Mouse (Mus musculus) forebrain, embryonic 14.5 days (tissue): ENCODE data around the gene Krt18. TPM values are rescaled to one million over a fixed set of nuclear protein-coding genes. Genes with fewer than 3 reads are reported as not detected.
"Not testable (repeated sequence)": the region's sequence is repeated elsewhere in the genome, so short reads cannot be mapped to it uniquely, and the experiment has no call there.

ENCODE experiments used
- ATAC-seq: fragments of 200-750 bp; cut with Nextera tagmentation; 2 replicates; pipeline ENCODE4 v1.8.0; 2017; ENCODE audit warnings: mild to moderate bottlenecking, moderate library complexity
- DNase-seq: peaks from one replicate; pipeline ENCODE4 v3.0.0-alpha.2; 2015; ENCODE audit warnings: low spot score
- H3K27ac ChIP-seq: fragments of 300-500 bp; sonication (generic); 2 replicates; pipeline ENCODE4 v1.5.1; 2014; ENCODE audit warnings: low read depth, mild to moderate bottlenecking, control low read depth, low read length, moderate library complexity
- H3K27me3 ChIP-seq: fragments of 300-500 bp; sonication (generic); replicated peaks from 2 replicates; pipeline ENCODE4 v1.6.1; 2014; ENCODE audit warnings: low read length, control low read depth, mixed read lengths; ENCODE audit not compliant: control insufficient read depth, insufficient read depth
- H3K36me3 ChIP-seq: fragments of 300-500 bp; sonication (generic); 2 replicates; pipeline ENCODE4 v1.6.1; 2014; ENCODE audit warnings: low read length, control low read depth; ENCODE audit not compliant: control insufficient read depth, insufficient read depth
- H3K4me1 ChIP-seq: fragments of 300-500 bp; sonication (generic); 2 replicates; pipeline ENCODE4 v1.6.1; 2014; ENCODE audit warnings: antibody characterized with exemption, low read length, control low read depth; ENCODE audit not compliant: control insufficient read depth, insufficient read depth
- H3K4me2 ChIP-seq: fragments of 300-500 bp; sonication (generic); 2 replicates; pipeline ENCODE4 v1.6.1; 2014; ENCODE audit warnings: mild to moderate bottlenecking, control low read depth, low read length
- H3K4me3 ChIP-seq: fragments of 300-500 bp; sonication (generic); 2 replicates; pipeline ENCODE4 v1.5.1; 2014; ENCODE audit warnings: low read depth, low read length, control low read depth
- H3K9ac ChIP-seq: fragments of 300-500 bp; sonication (generic); 2 replicates; pipeline ENCODE4 v1.6.1; 2014; ENCODE audit warnings: mild to moderate bottlenecking, low read length, control low read depth, moderate library complexity
- H3K9me3 ChIP-seq: fragments of 300-500 bp; sonication (generic); replicated peaks from 2 replicates; pipeline ENCODE4 v1.6.1; 2016; ENCODE audit warnings: low read length, control low read depth, mixed read lengths; ENCODE audit not compliant: control insufficient read depth
- WGBS: fragments of 180-500 bp; shearing (Covaris S2); extraction: QIAGEN DNeasy Blood & Tissue Kit; methylation state at CpG from one replicate; pipeline ENCODE4 v1.1.7; 2014; 5-methylcytosine and 5-hydroxymethylcytosine counted together
- polyA plus RNA-seq: library from polyadenylated mRNA; unstranded; fragments of >200 nt; fragmentation: Nextera tagmentation; extraction: Ambion mirVana; gene quantifications from 2 replicates; pipeline ENCODE4 v1.2.1, GENCODE M21; 2014

Krt18 gene
- polyA plus RNA-seq, 1 experiment from 2014 or later: 7.1 TPM

DNA sequence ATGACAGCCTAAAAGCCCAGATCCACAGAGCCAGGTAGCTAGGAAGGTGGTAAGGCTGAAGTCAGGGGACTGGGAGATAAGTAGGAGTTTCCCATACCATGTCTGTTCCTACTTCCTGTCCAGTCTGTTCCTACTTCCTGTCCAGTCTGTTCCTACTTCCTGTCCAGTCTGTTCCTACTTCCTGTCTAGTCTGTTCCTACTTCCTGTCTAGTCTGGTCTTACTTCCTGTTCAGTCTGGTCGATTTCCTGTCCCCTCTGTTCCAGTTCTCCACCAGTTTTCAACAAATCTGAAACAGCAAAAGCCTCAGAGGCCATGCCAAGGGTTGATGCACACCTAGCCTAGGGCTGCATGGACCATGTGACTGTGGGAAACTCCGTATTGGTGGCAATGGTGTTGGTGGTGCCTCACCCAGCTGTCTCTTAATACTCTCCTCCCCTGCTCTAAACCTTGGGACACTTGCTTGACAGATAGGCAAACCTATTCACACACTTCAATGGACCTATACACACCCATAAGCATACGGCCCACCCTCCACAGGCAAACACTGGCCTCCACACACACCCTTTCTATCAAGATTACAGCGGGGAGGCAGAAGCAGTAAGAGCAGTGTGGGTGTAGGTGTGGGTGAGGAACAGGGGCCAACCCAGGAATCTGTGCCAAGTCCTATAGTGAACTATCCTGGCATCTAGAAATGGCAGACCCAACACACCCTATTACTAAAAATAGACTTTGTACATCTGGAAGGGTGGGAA lies 32.3 kb upstream of the Krt18 start:
- Histone ChIP-seq H3K27ac (no peak overlapping the region), H3K9me3 (no peaks in the 10 kb centered on the region), H3K4me1 (no peaks in the 10 kb centered on the region), H3K4me3 (no peak overlapping the region), H3K27me3 (0 out of 2 replicates have a peak, but pooled peaks cover 2% of the 10 kb centered on the region), H3K9ac (no peak overlapping the region), H3K4me2 (no peak overlapping the region), H3K36me3 (no peaks in the 10 kb centered on the region)
- DNase-seq (no peak), ATAC-seq (no peak)
- WGBS: 92% methylated on average over 4 of the region's 4 CpGs

- 83% methylated on average over 11 of the region's 11 CpGs for whole genome bisulfite sequencing
- H3K4me2 ChIP-seq, H3K9me3 ChIP-seq, H3K9ac ChIP-seq, H3K27ac ChIP-seq, H3K4me3 ChIP-seq, ATAC-seq, H3K27me3 ChIP-seq, H3K36me3 ChIP-seq, H3K4me1 ChIP-seq, DNase-seq: not testable (repeated sequence)
Observed at GRCm38 (mm10) chr15:101996450-101997078, 31.4 kb upstream of the Krt18 start.

DNA sequence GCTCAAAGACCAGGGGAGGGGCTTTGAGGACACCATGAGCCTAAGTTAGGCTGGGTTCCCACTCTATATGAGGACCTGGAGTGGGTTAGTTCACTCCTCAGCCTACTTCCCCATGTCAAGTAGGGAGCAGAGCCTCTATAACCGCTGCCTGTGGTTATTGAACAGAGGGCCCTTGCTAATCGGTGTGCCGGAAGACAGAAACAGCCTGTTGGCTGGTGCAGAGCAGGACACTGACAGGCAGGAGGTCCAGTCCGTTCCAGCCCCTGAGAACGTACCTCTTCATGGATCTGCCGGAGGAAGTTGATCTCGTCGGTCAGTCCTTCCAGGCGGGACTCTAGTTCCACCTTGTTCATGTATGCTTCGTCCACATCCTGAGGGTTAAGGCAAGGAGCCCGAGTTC lies 28.8 kb upstream of the Krt18 start:
- no peaks in the 10 kb centered on the region for H3K9me3 ChIP-seq
- H3K27ac ChIP-seq: no peak overlapping the region
- no peak for DNase-seq
- H3K9ac ChIP-seq: no peak overlapping the region
- H3K36me3 ChIP-seq: no peaks in the 10 kb centered on the region
- H3K4me1 ChIP-seq: no peaks in the 10 kb centered on the region
- no peak overlapping the region for H3K4me2 ChIP-seq
- H3K27me3 ChIP-seq: peaks cover 14% of the 10 kb centered on the region
- H3K4me3 ChIP-seq: no peak overlapping the region
- WGBS: 88% methylated on average over 11 of the region's 11 CpGs
- no peak for ATAC-seq

- DNase-seq (no peak), ATAC-seq (no peak)
- 83% methylated on average over 11 of the region's 11 CpGs for WGBS
- Histone ChIP-seq H3K36me3 (no peaks in the 10 kb centered on the region), H3K27ac (no peak overlapping the region), H3K4me1 (no peaks in the 10 kb centered on the region), H3K9me3 (no peaks in the 10 kb centered on the region), H3K4me2 (no peak overlapping the region), H3K4me3 (no peak overlapping the region), H3K9ac (no peak overlapping the region), H3K27me3 (peaks cover 20% of the 10 kb centered on the region)
Observed at GRCm38 (mm10) chr15:101999676-102000335, 28.2 kb upstream of the Krt18 start.

DNA sequence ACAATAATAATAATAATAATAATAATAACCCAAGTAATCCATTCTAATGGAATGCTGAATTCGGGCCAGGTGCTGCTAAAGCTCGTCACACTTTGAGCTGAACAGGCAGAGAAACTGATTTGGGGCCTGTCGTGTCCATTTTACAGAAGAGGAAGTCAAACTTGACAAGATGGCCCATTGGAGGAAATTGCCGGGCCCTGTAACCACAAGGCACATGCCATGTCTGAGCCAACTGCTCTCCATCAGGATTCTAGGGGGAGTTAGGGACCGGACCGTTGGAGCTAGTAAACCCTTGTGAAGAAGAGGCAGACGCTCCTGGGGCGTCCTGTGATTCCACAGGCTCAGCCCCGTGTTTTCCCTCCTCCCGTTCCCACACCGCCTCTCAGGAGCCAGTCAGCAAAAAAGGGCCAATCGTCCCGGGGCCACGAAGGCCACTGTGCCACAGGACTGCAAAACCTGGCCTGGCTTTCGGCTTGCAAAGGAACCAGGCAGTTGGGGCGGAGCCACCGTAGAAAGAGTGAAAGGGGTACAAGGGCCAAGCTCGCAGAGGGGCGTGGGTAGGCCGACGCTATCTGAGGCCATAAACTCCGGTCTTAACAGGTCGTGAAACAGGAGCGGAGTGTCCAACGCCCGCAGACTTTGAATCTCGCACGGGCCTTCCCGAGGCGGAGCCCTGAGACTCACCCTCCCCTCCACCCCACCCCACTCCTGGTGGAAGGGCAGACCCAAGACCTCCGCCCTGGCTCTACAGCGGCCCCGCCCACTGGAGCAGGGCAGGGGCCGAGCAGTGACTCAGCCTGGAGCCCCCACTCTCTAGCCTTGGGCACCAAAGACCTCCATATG lies 25.1 kb upstream of the Krt18 start:
- Histone ChIP-seq H3K4me2 (peak overlapping the region; percentile 44), H3K27me3 (peaks cover 29% of the 10 kb centered on the region), H3K9ac (0 out of 2 replicates have a peak overlapping the region, but pooled peaks have one; percentile 30), H3K36me3 (no peaks in the 10 kb centered on the region), H3K9me3 (no peaks in the 10 kb centered on the region), H3K27ac (no peak overlapping the region), H3K4me1 (no peaks in the 10 kb centered on the region), H3K4me3 (peak overlapping the region; percentile 6)
- 3% methylated on average over 34 of the region's 34 CpGs for WGBS
- DNase-seq (peak; percentile 24), ATAC-seq (no peak)

GRCm38 (mm10) chr15:102003516-102003915 lies 24.5 kb upstream of the Krt18 start:
- no peak for DNase-seq
- peaks cover 29% of the 10 kb centered on the region for H3K27me3 ChIP-seq
- WGBS: 19% methylated on average over 12 of the region's 12 CpGs
- H3K4me1 ChIP-seq: no peaks in the 10 kb centered on the region
- no peak overlapping the region for H3K27ac ChIP-seq
- H3K9ac ChIP-seq: no peak overlapping the region
- no peak for ATAC-seq
- H3K4me2 ChIP-seq: peak overlapping the region; percentile 44; the same call in 1 of the 2 replicates
- no peaks in the 10 kb centered on the region for H3K9me3 ChIP-seq
- H3K4me3 ChIP-seq: no peak overlapping the region
- no peaks in the 10 kb centered on the region for H3K36me3 ChIP-seq

DNA sequence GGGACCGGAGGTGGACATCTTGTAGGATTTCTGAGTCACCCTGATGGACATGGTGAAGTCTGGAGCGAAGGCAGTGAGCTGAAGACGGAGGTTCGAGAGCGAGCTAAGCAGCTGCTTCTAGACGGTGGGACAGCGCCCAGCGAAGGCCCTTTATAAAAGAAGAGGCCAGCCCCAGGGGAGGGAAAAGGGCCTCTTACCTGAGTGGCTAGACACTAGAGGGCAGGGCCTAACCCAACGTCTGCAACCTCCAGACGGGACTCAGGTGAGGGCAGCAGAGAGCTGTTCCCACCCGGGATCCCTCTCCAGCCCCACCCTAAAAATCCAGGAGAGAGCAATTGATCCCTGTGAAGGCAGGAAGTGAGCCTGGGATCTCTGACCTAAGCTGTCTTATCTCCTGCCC lies 23.8 kb upstream of the Krt18 start, which contains the start of gene Krt8:
Gene Krt8 (minus strand): TSS at position 294 of the 400 bp plus-strand sequence.
- peaks cover 29% of the 10 kb centered on the region for H3K27me3 ChIP-seq
- 12% methylated on average over 10 of the region's 11 CpGs for whole genome bisulfite sequencing
- H3K4me2 ChIP-seq: peak within 1 kb of the TSS; percentile 44; the same call in 1 of the 2 replicates
- H3K27ac ChIP-seq: no peak within 1 kb of the TSS
- no peak for DNase-seq
- peak within 1 kb of the TSS; percentile 6; the same call in 1 of the 2 replicates for H3K4me3 ChIP-seq
- no peak for ATAC-seq
- no peaks in the 10 kb centered on the region for H3K4me1 ChIP-seq
- H3K36me3 ChIP-seq: no peaks in the 10 kb centered on the region
- no peaks in the 10 kb centered on the region for H3K9me3 ChIP-seq
- no peak within 1 kb of the TSS for H3K9ac ChIP-seq

GRCm38 (mm10) chr15:102005290-102005689 lies 22.7 kb upstream of the Krt18 start:
- Histone ChIP-seq H3K9me3 (no peaks in the 10 kb centered on the region), H3K4me1 (no peaks in the 10 kb centered on the region), H3K27ac (no peak overlapping the region), H3K4me3 (no peak overlapping the region), H3K4me2 (no peak overlapping the region), H3K9ac (no peak overlapping the region), H3K27me3 (peaks cover 29% of the 10 kb centered on the region), H3K36me3 (no peaks in the 10 kb centered on the region)
- DNase-seq: no peak
- ATAC-seq: no peak
- WGBS: 47% methylated on average over 4 of the region's 4 CpGs
